Mouse (Mus musculus) megakaryocyte-erythroid progenitor cell, adult 5-6 weeks (primary cell): ENCODE measurements around the gene Lrrc38. TPM values are rescaled to one million over a fixed set of nuclear protein-coding genes. Genes with fewer than 3 reads are reported as not detected.
A peak's percentile ranks its signal among the peaks of the same experiment; 100 is the strongest.

ENCODE experiments used
- ATAC-seq: replicated peaks from 2 replicates; pipeline ENCODE4 v1.8.0; 2016; ENCODE audit warnings: mild to moderate bottlenecking, inconsistent platforms; ENCODE audit not compliant: severe bottlenecking, poor library complexity, low FRiP score, low TSS enrichment
- total RNA-seq, 2 experiments: library from RNA; stranded (forward) in 1 of 2; stranded (reverse) in 1 of 2; fragments of 200-1000, 215-1000 nt in 1 of 2; fragments of >200 nt in 1 of 2; fragmentation: Nextera tagmentation in 1 of 2; gene quantifications; 2 replicates each; pipeline ENCODE4 v1.2.3; 2014 to 2017

Lrrc38 gene
- total RNA-seq (2014; fragmentation: Nextera tagmentation): not detected in 2 replicates
- not detected in 2 replicates for total RNA-seq (2017)

GRCm38 (mm10) chr4:143349484-143349906 lies at the start of gene Lrrc38:
Lrrc38 (plus strand) TSS chr4:143349757.
- ATAC-seq: no peak

- no peak for ATAC-seq
These were observed 49.4 kb upstream of the Lrrc38 start for GRCm38 (mm10) chr4:143300113-143300688.

- no peak for ATAC-seq
These were observed 48.5 kb upstream of the Lrrc38 start for GRCm38 (mm10) chr4:143301042-143301441.

GRCm38 (mm10) chr4:143301875-143302274 lies 47.7 kb upstream of the Lrrc38 start:
- no peak for ATAC-seq

GRCm38 (mm10) chr4:143302279-143302890 lies 47.2 kb upstream of the Lrrc38 start:
- ATAC-seq: no peak

- no peak for ATAC-seq
These were observed 44.5 kb upstream of the Lrrc38 start for GRCm38 (mm10) chr4:143305031-143305430.

GRCm38 (mm10) chr4:143305987-143306772 lies 43.4 kb upstream of the Lrrc38 start:
- ATAC-seq: no peak

GRCm38 (mm10) chr4:143311341-143311740 lies 38.2 kb upstream of the Lrrc38 start:
- no peak for ATAC-seq

GRCm38 (mm10) chr4:143313299-143313698 lies 36.3 kb upstream of the Lrrc38 start:
- ATAC-seq: no peak

GRCm38 (mm10) chr4:143324176-143324924 lies 25.2 kb upstream of the Lrrc38 start:
- no peak for ATAC-seq

- peak; percentile 51 for ATAC-seq
These were observed 24.5 kb upstream of the Lrrc38 start for GRCm38 (mm10) chr4:143324925-143325624.

- ATAC-seq: peak; percentile 83
These were observed 24.0 kb upstream of the Lrrc38 start for GRCm38 (mm10) chr4:143325625-143325941.

- no peak for ATAC-seq
These were observed 19.0 kb upstream of the Lrrc38 start for GRCm38 (mm10) chr4:143330566-143330965.

- no peak for ATAC-seq
These were observed 17.8 kb upstream of the Lrrc38 start for GRCm38 (mm10) chr4:143331787-143332186.

GRCm38 (mm10) chr4:143334145-143334544 lies 15.4 kb upstream of the Lrrc38 start:
- ATAC-seq: no peak

GRCm38 (mm10) chr4:143334995-143335394 lies 14.6 kb upstream of the Lrrc38 start:
- no peak for ATAC-seq

GRCm38 (mm10) chr4:143336096-143336495 lies 13.5 kb upstream of the Lrrc38 start:
- ATAC-seq: no peak

GRCm38 (mm10) chr4:143339808-143340207 lies 9.7 kb upstream of the Lrrc38 start:
- no peak for ATAC-seq

- ATAC-seq: no peak
These were observed 8.1 kb upstream of the Lrrc38 start for GRCm38 (mm10) chr4:143341470-143341869.
